Mouse (Mus musculus): Measurements from ENCODE around the gene Sec16b. TPM values are rescaled to one million over a fixed set of nuclear protein-coding genes. Genes with fewer than 3 reads are reported as not detected.

Sec16b gene
- polyA plus RNA-seq, 1 experiment = not detected

- Histone ChIP-seq H3K27ac (ENCODE audit: insufficient read depth, low read length) (no peak overlapping the region), H3K9me3 (replicated peaks; ENCODE audit: control insufficient read depth, insufficient read depth, low read length, poor library complexity, severe bottlenecking) (no peaks in the 10 kb centered on the region), H3K9ac (ENCODE audit: low read depth, poor library complexity, severe bottlenecking) (no peak overlapping the region), H3K27me3 (ENCODE audit: control insufficient read depth, insufficient read depth, low read length, poor library complexity, severe bottlenecking) (no peaks in the 10 kb centered on the region), H3K4me1 (ENCODE audit: control insufficient read depth, insufficient read depth, low read length) (no peaks in the 10 kb centered on the region), H3K36me3 (ENCODE audit: control insufficient read depth, insufficient read depth, low read length, poor library complexity, severe bottlenecking) (no peaks in the 10 kb centered on the region), H3K4me3 (ENCODE audit: low read depth, low read length) (no peak overlapping the region)
- TF ChIP-seq CTCF (IDR thresholded peaks at IDR 0.05; ENCODE audit: low read depth, low read length) (no peak), POLR2A (IDR thresholded peaks at IDR 0.05; ENCODE audit: insufficient read depth, low read length) (no peak), EP300 (IDR thresholded peaks at IDR 0.05; ENCODE audit: insufficient read depth, low read depth, low read length) (no peak)
Measured at GRCm38 (mm10) chr1:157503071-157503470, 3.5 kb upstream of the Sec16b start.

DNA sequence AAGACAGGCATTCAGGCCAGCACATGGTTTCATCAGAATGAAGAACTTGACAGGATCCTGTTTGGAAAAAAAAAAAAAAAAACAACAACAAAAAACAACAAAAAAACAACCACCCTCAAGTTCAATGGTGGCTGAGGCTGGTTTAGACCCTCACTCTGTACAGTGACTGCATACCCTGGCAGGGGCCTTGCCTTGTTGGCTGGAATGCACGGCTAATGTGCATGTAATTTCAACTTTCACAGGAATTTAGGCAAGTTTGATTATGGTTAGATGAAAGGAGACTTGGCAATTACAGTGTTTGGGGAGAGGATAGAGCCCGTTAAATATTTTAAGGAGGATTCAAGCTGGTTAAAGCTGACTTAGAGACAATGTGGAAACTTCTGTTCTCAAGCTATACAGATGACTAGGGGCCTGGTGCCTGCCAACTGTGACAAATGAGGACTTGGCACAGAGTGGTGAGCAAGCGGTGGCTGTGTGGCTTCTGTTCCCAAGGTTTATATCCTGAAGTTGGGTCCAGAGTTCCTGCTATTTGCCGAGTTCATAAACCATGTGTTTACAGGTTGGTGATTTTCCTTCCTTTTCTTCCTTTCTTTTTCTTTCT is 567 bp downstream of the Sec16b start:
- no peak overlapping the region for H3K4me3 ChIP-seq (ENCODE audit: low read depth, low read length)
- TF ChIP-seq EP300 (IDR thresholded peaks at IDR 0.05; ENCODE audit: insufficient read depth, low read depth, low read length) (no peak), POLR2A (IDR thresholded peaks at IDR 0.05; ENCODE audit: insufficient read depth, low read length) (no peak), CTCF (IDR thresholded peaks at IDR 0.05; ENCODE audit: low read depth, low read length) (no peak)
- no peaks in the 10 kb centered on the region for H3K9me3 ChIP-seq (replicated peaks; ENCODE audit: control insufficient read depth, insufficient read depth, low read length, poor library complexity, severe bottlenecking)

DNA sequence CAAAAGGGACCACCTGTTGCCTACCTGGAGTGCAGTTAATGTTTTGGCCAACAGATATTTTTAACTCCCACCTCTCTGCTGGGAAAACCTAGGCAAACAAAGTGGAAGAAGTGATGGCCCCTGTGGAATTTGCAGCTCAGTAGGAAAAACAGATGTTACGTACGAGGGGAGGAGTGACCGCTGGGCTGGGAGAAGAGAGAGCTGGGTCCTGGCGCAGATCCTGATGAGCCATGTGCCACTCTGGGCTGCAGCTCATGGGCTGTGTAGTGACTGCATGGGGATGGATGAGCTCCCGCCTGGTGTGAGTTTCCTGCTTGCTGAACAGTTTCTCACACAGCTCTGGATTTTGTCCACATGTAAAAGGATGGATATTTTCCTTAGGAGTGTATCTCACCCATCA is 1.3 kb downstream of the Sec16b start:
- Histone ChIP-seq H3K36me3 (ENCODE audit: control insufficient read depth, insufficient read depth, low read length, poor library complexity, severe bottlenecking) (no peaks in the 10 kb centered on the region), H3K4me3 (ENCODE audit: low read depth, low read length) (no peak overlapping the region), H3K4me1 (ENCODE audit: control insufficient read depth, insufficient read depth, low read length) (no peaks in the 10 kb centered on the region), H3K9me3 (replicated peaks; ENCODE audit: control insufficient read depth, insufficient read depth, low read length, poor library complexity, severe bottlenecking) (no peaks in the 10 kb centered on the region), H3K27me3 (ENCODE audit: control insufficient read depth, insufficient read depth, low read length, poor library complexity, severe bottlenecking) (no peaks in the 10 kb centered on the region), H3K27ac (ENCODE audit: insufficient read depth, low read length) (no peak overlapping the region), H3K9ac (ENCODE audit: low read depth, poor library complexity, severe bottlenecking) (no peak overlapping the region)
- TF ChIP-seq EP300 (IDR thresholded peaks at IDR 0.05; ENCODE audit: insufficient read depth, low read depth, low read length) = no peak

More for the DNA sequence above, 567 bp downstream of the Sec16b start:
- Histone ChIP-seq H3K4me1 (ENCODE audit: control insufficient read depth, insufficient read depth, low read length) (no peaks in the 10 kb centered on the region), H3K36me3 (ENCODE audit: control insufficient read depth, insufficient read depth, low read length, poor library complexity, severe bottlenecking) (no peaks in the 10 kb centered on the region), H3K27me3 (ENCODE audit: control insufficient read depth, insufficient read depth, low read length, poor library complexity, severe bottlenecking) (no peaks in the 10 kb centered on the region), H3K9ac (ENCODE audit: low read depth, poor library complexity, severe bottlenecking) (no peak overlapping the region), H3K27ac (ENCODE audit: insufficient read depth, low read length) (no peak overlapping the region)

- TF ChIP-seq EP300 (IDR thresholded peaks at IDR 0.05; ENCODE audit: insufficient read depth, low read depth, low read length) = no peak
- TF ChIP-seq POLR2A (IDR thresholded peaks at IDR 0.05; ENCODE audit: insufficient read depth, low read length) = no peak
- Histone ChIP-seq H3K27me3 (ENCODE audit: control insufficient read depth, insufficient read depth, low read length, poor library complexity, severe bottlenecking) (no peaks in the 10 kb centered on the region), H3K4me1 (ENCODE audit: control insufficient read depth, insufficient read depth, low read length) (no peaks in the 10 kb centered on the region), H3K27ac (ENCODE audit: insufficient read depth, low read length) (no peak overlapping the region), H3K4me3 (ENCODE audit: low read depth, low read length) (no peak overlapping the region), H3K9me3 (replicated peaks; ENCODE audit: control insufficient read depth, insufficient read depth, low read length, poor library complexity, severe bottlenecking) (no peaks in the 10 kb centered on the region), H3K36me3 (ENCODE audit: control insufficient read depth, insufficient read depth, low read length, poor library complexity, severe bottlenecking) (no peaks in the 10 kb centered on the region), H3K9ac (ENCODE audit: low read depth, poor library complexity, severe bottlenecking) (no peak overlapping the region)
Measured at GRCm38 (mm10) chr1:157512690-157513448, 6.3 kb downstream of the Sec16b start.

GRCm38 (mm10) chr1:157513559-157513958 is 7.0 kb downstream of the Sec16b start:
- no peaks in the 10 kb centered on the region for H3K9me3 ChIP-seq (replicated peaks; ENCODE audit: control insufficient read depth, insufficient read depth, low read length, poor library complexity, severe bottlenecking)
- H3K36me3 ChIP-seq (ENCODE audit: control insufficient read depth, insufficient read depth, low read length, poor library complexity, severe bottlenecking) = no peaks in the 10 kb centered on the region
- TF ChIP-seq POLR2A (IDR thresholded peaks at IDR 0.05; ENCODE audit: insufficient read depth, low read length) = no peak
- TF ChIP-seq CTCF (IDR thresholded peaks at IDR 0.05; ENCODE audit: low read depth, low read length) = no peak
- no peak for TF ChIP-seq EP300 (IDR thresholded peaks at IDR 0.05; ENCODE audit: insufficient read depth, low read depth, low read length)
- no peak overlapping the region for H3K9ac ChIP-seq (ENCODE audit: low read depth, poor library complexity, severe bottlenecking)
- no peaks in the 10 kb centered on the region for H3K4me1 ChIP-seq (ENCODE audit: control insufficient read depth, insufficient read depth, low read length)
- H3K27ac ChIP-seq (ENCODE audit: insufficient read depth, low read length) = no peak overlapping the region
- no peak overlapping the region for H3K4me3 ChIP-seq (ENCODE audit: low read depth, low read length)
- H3K27me3 ChIP-seq (ENCODE audit: control insufficient read depth, insufficient read depth, low read length, poor library complexity, severe bottlenecking) = no peaks in the 10 kb centered on the region

DNA sequence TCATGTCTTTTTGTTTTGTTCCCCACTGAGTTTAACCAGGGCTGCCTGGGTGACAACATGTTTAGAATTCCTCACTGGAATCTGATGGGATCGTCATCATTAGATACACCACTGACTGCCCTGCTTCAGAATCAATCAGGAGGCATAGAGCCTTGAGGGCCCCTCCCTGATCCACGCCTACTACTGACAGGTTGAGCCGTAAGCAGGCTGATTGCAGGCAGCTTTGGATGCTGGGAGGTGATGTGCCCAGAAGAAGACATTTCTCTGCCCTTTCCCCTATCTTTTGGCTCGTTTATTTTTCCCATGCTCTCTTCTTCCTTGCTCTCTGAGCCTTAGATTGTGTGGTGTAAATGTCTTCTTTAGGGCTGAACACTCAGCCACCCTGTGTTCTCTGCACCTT is 7.8 kb downstream of the Sec16b start:
- H3K36me3 ChIP-seq (ENCODE audit: control insufficient read depth, insufficient read depth, low read length, poor library complexity, severe bottlenecking) = no peaks in the 10 kb centered on the region
- H3K9ac ChIP-seq (ENCODE audit: low read depth, poor library complexity, severe bottlenecking) = no peak overlapping the region
- no peak overlapping the region for H3K27ac ChIP-seq (ENCODE audit: insufficient read depth, low read length)
- no peak for TF ChIP-seq CTCF (IDR thresholded peaks at IDR 0.05; ENCODE audit: low read depth, low read length)
- no peak for TF ChIP-seq POLR2A (IDR thresholded peaks at IDR 0.05; ENCODE audit: insufficient read depth, low read length)
- TF ChIP-seq EP300 (IDR thresholded peaks at IDR 0.05; ENCODE audit: insufficient read depth, low read depth, low read length) = no peak
- no peaks in the 10 kb centered on the region for H3K4me1 ChIP-seq (ENCODE audit: control insufficient read depth, insufficient read depth, low read length)
- H3K9me3 ChIP-seq (replicated peaks; ENCODE audit: control insufficient read depth, insufficient read depth, low read length, poor library complexity, severe bottlenecking) = no peaks in the 10 kb centered on the region
- H3K4me3 ChIP-seq (ENCODE audit: low read depth, low read length) = no peak overlapping the region
- H3K27me3 ChIP-seq (ENCODE audit: control insufficient read depth, insufficient read depth, low read length, poor library complexity, severe bottlenecking) = no peaks in the 10 kb centered on the region

All from ES-Bruce4 (cell line).